Mouse (Mus musculus): Measurements from ENCODE around the gene Coro7.
"Not testable (repeated sequence)": the region's sequence is repeated elsewhere in the genome, so short reads cannot be mapped to it uniquely, and the experiment has no call there.

Coro7 gene

DNA sequence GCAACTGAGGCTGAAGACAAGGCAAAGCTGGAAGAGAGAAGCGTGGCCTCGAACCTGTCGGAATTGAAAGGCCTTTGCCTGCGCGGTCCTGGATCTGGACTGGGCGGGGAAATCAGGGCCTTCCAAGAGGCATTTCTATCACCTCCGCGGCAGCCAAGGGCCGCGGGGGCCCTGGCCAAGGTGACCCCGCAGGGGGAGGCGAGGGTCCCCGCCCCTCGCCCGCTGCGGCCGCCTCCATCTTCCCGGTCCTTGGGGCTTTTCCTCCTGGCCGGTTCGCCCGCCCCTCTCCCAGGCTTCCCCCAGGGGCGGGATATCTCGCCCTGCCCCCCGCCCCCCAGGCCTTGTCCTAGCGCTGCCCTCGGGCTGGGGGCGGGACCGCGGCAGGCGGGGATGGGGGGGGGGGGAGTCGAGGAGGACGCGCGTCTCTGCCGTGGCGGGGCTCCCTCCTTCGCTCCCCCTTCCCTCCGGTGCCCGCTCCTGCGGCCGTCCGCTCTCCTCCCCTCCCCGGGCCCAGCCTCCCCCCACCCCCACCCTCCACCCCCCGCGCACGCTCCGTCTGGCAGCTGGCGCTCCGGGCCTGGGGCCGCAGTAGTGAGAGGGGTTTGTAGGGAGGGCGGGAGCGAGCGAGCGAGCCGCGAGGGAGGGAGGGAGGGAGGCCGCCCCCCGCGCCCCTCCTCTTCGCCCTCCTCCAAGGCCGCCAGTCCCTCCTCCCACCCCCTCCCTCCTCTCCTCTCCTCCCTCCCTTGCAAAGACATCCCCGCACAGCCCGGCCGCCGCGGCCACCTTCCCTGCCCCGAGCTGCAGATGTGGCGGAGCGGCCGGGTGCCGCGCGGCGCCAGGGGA lies 85.4 kb downstream of the Coro7 start, which contains the start of gene Glis2:
Gene Glis2, plus strand, starts transcription at position 743 of the 843 bp plus-strand sequence.
- peak; percentile 82 to 88 for DNase-seq

DNA sequence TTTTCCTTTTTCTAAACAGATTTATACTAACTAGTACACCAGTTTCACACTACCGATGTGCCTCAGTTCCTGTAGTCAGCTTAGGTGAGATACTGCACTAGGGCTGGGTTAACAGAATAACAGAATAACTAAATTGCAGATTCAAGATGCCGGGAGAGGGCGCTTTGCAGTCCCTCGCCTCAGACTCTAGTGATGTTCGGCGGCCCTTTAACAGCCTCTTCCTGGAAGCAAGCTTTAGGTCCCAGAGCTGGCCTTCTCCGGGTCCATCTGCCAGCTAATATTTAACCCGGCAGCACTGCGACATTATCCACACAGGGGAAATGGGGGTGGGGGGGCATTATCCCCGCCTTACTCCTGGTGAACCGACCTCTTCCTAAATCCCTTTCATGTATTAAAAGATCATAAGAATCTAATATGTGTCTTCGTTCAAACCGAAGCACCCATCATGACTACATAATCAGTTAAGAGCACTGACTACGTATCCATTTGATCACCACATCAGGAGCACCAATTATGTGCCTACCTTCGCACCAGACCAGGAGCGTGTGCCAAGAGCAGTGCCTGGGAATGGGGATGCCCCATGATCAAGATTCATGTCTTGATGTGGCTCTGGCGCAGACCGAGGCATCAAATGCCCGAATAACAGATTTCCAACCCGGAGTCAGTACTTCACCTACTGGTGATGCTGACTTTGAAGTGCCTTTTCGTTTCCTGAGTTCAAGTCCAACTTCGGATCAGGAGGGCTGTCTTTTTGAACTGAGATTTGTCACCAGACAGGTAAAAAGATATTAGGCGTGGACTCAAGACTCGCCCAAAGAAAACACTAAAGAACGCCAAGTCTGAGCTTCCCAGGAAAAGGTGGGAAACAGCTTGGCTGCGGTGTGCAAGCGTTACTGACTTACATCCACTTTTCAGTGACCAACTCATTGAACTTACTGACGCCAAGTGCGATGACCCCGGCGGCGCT lies 86.4 kb downstream of the Coro7 start:
- peak; percentile 83 to 86 for DNase-seq

DNA sequence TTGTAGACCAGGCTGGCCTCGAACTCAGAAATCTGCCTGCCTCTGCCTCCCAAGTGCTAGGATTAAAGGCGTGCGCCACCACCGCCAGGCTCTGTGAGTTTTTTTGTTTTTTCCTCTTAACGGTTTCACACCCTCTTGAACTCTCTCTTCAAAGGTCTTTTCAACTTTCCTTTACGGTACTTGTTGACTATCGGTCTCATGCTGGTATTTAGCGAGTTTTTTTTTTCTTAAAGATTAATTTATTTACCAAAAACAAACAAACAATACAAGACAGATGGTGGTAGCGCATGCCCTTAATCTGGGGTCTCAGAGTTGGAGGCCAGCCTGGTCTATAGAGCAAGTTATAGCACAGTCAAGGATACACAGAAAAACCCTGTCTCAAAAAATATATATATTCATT lies 89.3 kb downstream of the Coro7 start:
- DNase-seq: no peak

DNA sequence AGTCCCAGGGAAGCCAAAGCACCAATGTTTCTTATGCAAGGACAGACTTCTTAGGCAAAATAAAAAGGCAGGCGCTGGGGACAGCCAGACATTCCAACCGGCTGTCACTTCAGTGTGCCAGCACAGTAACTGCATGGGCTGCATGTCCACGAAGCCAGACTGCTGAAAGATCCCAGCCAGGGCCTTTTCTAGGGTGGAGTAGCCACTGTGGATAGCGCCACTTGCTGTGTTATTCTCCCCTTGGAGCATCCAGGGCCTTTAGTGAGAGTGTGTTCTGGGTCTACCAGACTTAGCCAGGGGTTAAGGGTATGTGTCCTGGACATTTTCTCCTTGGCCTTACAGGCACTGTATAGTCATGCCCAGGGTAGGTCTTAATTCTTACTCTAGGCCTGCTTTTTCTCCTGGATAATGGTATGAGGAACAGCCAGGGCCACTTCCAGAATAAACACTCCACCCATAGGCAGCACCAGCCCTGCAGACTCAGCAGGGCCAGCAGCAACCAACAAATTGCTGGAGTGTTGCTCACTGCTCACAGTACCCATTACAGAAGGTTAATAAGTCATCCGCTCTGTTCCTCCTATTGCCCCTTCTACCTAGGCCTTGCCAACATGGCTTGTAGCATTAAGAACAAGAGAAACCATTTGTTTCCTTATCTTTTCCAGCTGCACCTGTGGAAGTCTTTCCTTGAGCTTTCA lies 91.9 kb downstream of the Coro7 start:
- DNase-seq: peak; percentile 43 to 52

DNA sequence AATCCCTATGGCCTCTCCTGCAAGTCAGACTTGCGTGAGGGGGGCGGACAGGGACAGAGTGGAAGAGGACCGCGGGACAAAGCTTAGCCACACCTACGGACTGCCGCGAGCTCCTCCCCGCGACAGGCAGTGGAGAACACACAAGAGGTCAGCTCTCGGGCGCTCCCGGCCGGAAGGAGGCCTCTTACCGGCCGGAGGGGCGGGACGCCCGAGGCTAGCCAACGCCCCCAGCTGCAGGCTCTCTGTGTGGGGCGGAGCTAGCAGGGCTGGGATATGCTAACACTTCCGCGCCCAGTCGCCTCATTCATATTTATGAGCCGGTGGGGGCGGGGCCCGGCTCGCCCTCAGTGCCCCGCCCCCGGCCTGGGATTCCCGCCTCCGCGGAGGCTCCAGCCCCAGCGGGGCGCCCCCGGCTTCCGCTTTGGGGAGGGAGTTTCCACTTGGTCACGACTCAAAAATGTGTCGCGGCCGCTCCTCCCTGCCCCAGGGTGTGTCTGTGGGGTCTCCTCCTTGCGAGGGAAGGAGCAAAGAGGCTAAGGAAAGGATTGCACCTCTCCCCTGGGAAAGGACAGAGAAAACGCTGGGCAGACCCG lies 93.0 kb downstream of the Coro7 start:
- peak; percentile 92 to 96 for DNase-seq

DNA sequence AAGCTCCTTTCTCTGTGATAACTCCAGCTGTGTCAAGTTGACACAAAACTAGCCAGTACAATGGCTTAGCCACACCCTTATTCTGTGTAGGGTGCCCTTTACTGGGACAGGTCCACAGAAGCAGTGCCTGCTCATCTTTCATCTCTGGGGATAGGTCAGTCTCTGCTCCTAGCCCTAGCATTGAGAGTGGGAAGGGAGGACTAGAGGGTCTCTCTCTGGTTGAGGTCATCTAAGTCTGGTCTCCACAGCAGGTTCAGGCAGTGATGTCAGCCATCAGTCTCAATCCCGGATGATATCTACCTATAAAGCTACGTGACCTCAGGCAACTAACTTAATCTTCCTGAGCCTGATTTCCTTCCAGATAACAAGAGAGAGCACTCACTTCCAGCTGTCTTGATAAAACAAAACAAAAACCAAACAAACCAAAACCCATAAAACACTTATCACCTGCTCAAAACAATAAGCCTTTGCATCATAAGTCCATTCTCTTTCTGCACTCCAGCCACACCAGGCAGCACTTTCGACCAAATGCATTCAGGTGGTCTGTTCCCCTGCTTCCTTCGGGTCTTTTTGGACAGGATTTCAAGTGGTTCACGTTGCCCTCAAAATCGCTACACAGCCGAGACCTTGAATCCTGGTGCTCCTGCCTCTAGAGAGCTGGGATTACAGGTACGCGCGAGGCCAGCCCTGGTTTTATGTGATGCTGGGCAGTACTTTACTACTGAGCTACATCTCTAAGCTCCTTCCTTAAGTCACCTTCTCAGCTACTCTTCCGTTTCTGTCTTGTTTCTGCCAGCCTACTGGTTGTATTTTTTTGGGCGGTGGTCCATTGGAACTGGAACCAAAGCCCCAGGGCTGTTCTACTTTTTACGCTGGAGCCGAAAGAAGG lies 93.7 kb downstream of the Coro7 start:
- no peak for DNase-seq

DNA sequence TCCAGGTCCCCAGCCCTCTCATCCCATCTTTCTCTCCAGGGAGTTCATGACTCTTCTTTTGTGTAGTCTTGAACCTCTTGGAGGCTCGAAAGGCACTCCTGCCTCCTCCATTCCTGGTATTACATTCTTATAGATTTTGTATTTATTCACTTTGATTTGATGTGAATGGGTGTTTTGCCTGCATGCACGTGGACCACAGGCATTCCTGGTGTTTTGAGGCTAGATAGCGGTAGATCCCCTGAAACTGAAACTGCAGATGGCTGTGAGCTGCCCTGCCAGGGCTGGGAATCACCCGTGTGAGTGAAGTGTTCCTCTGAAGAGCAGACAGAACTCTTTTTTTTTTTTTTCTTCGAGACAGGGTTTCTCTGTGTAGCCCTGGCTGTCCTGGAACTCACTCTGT lies 95.1 kb downstream of the Coro7 start:
- no peak for DNase-seq

DNA sequence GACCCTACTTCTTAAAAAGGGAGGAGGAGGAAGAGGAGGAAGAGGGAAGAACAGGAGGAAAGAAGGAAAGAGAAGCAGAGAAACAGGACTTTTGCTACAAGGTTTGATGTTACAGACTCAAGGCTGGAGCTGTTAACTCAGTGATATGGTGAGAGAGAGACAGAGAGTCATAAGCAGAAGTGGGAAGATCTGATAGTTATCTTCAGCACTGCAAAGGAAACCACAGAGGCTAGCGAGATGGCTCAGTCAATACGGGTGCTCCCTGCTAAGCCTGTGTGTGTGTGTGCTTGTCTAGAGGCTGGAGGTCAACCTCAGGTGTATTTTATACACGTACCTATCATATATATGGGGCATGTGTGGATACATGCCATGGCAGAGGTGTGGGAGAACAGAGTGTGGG lies 95.8 kb downstream of the Coro7 start:
- no peak for DNase-seq

DNA sequence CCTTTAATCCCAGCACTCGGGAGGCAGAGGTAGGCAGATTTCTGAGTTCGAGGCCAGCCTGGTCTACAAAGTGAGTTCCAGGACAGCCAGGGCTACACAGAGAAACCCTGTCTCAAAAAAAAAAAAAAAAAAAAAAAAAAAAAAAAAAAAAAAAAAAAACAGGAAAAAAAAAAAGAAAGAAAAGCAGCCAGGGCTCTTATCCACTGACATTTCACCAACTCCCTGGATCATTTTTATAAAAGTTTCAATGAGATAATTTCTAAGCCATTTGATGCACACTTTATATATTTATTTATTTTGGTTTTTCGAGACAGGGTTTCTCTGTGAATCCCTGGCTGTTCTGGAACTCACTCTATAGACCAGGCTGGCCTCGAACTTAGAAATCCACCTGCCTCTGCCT lies 98.4 kb downstream of the Coro7 start:
- not testable (repeated sequence) for DNase-seq

DNA sequence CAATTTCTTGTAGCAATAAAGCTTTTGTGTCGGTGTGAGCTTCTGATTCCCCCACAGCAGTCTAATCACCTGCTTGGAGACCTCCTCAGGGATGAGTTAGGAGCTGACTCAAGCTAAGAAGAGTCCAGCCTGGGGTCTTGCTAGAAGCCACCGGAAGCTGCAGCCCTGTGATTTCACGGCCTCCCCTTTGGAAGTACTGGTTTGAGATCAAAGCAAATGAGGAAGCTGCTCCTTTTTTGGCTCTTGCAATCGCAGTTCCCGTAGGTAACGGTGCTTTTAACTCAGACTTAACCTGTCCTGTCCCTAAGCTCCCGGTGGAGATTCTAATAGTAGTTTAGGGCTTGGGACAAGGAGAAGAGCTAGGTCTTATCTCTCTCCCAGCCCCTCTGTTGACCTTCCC lies 100.9 kb downstream of the Coro7 start:
- DNase-seq: no peak

DNA sequence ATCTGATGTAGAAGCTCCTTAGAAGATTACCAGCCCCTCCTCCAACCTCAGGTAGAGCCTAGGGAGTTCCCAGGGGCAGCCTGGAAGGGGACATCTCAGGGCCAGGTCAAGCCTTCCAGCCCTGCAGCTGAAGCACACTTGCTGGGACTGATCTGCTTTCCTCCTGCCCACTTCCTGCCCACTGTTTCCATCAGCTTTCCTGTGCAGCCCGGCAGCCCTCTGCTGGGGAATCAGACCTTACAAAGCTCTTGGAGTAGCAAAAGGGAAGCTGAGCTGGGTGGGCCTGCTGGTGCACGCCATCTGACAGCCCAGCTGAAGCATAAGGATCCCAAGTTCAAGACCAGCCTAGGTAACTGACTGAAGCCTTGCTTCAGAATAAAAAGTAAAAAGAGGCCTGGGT lies 102.7 kb downstream of the Coro7 start:
- DNase-seq: no peak

All from cerebellum, postnatal 10 days (tissue).